Mouse (Mus musculus): ENCODE data around the gene Ghrh.

Gene Ghrh

DNA sequence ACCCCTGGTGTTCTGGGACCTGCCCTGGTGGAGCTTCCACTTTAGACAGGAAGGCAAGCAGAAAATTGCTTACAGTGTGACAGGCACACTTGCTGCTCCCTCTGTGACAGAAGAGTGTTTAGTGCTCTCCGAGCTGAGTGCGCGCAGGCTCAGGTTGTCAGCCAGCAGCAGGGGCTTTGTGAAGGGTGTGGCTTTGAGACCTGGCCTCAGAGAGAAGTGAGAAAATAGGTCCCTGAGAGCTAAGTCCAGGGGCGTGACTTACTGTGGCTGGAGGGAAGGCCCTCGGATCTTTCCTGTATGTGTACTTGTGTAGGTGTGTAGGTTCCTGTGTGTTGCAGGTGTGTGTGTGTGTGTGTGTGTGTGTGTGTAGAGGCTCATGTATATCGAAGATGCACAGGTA is 4.0 kb downstream of the Ghrh start:
- DNase-seq: no peak

DNA sequence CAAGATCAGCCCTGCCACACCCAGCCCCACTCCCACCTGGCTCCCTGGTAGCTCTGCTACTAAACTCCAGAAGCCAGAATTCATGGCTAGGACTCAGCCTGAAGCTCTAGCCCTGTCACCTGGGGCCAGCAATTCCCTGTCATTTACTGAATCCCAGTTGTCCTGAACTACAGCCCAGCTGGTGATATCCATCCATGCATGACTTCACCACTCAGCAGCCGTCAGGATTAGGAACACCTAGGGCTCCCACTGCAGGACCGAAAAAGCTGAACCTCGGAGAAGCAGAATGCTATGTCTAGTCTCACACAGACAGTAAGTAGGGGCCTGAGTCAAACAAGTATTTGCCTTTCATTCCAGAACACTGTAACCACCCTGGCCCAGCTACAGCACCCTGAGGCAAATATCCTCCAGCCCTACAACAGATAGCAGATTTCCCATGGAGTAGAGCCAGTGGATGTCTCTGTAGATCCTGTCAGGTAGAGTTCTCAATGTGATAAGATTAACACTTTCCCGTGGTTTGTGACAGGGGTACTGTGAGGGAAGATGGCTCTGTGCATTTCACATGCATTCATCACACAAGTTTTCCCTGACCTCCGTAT is 4.9 kb downstream of the Ghrh start:
- DNase-seq: no peak

DNA sequence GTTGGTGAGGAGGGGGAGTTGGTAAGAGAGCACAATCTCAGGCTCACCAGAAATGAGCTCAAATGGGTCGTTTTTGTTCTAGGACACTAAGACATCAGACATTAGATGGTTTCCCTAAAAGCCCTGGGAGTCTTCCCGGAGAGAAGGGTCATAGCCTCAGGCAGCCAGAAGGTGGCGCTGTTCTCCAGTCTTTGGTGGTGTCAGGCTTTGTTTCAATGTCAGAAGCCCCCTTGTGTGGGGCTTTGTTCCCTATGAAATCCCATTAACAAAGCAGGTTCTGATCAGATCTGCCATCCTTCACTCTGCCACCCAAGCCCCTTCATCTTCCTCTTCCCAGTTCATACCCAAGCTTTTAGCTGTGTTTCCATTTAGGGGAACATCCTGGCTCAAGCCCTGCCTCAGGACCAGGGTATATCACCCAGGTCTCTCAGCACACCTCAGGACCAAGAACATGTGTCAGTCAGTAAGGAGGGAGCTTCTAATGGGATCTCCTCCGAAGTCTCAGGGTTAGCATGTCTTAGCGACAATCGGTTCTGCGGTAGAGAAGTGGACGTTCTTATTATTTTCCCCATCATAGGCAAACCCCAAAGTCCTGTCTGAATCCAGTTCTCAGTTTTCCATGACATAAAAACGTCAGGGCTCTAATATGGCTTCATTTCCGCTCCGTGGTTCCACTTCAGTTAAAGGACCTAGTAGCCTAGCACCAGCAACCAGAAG is 5.6 kb downstream of the Ghrh start:
- DNase-seq: peak; percentile 74

DNA sequence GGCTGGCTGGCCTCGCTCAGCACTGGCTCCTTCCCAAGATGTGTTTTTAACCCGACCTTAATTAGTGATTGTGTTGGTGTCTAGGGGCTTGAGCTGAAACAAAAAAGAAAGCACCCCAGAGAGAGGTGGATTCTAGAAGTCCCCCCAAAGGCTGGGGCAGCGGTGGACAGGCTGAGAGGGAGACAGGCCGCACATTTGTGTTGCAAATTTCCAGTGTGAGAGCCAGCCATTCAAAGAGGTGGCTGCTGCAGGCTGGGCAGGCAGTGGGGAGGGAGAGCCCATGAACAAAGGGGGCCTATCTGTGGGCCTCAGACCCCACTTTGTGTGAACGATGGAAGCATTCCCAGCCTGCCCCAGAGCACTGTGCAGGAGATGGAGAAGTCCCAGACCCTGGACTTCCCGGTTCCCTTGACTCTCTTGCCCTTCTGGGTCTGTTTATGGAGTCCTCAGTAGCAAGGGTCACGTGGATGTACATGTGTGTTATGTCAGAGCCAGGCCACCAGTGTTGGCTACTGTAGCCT is 7.0 kb downstream of the Ghrh start:
- DNase-seq: peak; percentile 35

DNA sequence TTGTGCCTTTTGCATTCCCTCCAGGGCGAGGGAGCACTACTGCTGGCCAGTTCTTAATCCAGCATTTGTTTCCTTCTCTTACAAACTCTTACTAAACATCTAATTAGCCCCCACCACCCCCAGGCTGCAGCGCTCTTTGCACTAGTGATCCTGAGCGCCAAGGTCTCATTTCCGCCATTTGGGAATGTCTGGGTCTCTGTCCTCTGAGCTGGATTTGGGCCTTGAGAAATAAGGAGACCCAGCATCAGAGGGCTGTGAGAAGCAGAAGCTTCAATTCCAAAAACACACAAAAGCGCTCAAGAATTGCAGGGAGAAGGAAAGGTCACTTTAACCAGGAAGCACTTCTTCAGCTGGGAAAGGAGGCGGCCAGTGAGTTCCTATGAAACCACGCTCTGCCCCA is 7.8 kb downstream of the Ghrh start:
- DNase-seq: no peak

DNA sequence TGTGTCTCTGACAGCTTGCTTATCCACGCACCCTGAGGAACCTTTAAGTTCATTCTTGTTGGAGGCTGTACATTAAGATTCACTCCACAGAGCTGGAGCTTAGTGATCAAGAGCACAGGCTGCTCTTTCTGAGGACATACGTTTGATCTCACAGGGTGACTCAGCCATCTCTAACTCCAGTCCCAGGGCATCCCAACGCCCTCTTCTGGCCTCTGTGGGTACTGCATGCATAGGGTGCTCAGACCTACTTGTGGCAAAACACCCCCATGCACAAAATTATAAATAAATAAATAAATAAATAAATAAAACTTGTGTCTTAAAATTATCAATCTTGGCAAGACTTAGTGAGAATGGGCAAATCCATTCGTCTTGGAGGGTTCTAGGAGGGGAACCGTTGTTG is 8.6 kb downstream of the Ghrh start:
- DNase-seq: peak; percentile 68

DNA sequence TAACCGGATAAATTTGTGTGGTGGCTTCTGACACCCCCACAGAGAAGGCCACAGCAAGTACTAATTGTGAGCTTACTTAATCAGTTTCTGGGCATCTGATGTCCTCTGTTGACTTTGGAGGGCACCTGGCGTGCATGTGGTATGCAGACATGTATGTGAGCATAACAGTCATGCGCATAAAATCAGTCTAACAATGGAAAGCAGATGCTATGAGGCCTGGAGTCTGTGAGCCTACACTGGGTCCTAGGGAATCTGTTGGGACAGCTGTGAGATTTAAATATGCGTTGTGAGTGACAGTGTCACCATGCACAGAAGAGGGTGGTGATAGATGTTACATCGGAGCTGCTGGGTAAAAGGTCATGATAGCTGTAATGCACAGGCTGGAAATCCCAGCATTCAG is 15.2 kb downstream of the Ghrh start:
- no peak for DNase-seq

DNA sequence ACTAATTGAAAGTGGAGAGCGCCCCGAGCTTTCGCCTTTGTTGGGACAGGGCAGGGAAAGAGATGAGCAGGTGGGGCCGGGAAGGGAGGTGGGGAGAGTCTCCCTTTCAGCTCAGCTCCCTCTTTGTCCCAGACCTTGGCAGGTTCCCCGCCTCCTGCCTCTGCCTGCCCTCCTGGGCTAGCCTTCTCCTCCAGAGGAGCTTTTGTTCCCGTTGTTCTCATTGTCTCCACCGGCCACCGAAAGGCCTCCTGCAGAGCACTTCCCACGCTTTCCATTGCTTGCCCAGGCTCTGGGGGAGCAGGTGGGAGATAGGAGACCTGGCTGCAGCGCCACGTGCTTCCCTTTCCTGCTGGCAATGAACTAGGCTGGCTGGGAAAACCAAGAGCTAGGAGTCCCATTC is 18.7 kb downstream of the Ghrh start:
- no peak for DNase-seq

DNA sequence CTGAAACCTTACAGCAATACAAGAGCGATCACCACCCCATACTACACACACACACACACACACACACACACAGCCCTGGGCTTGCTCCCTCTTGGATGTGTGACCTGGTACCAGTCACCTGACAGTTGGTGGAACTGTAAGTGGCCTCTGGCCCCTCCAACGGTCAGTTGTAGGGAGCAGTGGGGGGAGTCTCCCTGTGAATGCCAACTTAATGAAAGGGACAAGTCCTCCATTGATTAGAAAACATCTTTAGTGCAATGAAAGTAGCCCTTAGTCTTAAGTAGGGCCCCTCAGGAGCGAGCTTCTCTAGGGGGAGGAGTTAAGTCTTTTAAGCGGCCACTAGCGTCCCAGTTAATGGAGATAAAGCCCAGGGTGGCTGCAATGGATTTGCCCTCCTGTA is 19.2 kb downstream of the Ghrh start:
- DNase-seq: no peak

DNA sequence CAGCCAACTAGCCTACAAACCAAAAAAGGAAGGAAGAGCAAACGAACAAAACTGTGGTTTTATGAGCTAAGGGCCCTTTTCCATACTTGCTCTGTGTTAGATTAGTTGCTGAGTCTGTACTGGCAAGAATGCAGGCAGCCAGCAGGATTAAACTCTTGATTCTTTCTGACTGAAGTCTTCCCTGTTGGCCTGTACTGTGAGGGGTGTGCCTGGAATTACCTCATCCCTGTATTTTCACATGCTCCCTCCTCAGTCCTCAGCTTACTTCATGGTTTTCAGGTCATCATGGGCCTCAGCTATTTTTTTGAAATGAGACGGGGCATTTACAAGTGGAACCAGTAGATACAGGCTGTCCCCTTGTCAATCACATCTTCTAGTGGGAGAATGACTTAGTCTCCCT is 22.1 kb downstream of the Ghrh start:
- DNase-seq: no peak

DNA sequence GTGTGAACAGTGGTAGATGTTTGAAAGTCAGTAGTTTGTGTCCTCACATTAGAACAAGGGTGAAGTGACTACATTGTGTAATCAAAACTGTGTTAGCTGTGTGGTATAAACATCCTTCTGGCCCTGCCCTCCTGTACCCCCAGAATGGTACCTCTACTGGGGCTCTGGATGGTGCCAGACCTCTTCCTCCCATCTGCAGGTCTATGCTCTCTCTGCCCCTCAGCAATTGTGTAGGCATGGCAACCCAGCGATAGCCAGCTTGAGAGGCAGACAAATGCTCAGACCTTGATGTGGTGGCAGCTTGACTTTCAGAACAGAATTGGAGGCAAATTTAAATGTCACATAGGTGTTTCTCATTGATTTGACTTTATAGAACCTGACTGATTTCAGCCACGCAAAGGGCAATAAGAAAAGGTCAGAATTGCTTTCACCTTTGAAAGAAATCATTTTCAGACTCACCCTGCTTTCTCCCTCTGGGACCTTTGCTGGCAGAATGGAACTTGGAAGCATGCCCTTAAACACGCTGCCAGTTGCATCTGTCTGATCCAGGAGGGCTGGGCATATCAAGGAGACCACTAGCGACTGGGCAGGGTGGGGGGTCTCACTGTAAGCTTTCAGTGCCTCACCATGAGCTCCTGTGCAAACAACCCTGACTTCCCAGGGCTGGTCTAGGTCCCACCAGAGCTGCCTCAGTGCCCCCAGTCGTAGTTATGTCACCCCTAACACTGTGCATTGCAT is 25.1 kb downstream of the Ghrh start:
- DNase-seq: no peak

DNA sequence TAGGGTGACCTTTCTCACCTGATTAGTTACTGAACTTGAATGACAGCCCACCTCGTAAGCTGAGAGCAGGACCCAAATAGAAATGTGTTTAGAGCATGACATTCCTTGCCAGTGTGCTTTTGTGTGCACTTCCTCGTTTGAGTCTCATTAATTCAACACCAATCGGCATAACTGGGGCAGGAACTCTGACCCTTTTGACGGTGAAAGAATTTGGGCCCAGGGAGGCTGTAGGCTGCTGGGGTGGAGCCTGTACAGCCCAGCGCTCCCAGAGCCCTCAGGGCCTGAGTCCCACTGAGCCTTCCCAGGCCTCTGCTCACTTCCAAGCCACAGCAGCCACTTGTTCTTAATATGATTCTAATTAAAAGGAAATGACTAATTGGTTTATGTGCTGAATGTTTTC is 26.4 kb downstream of the Ghrh start:
- DNase-seq: no peak

DNA sequence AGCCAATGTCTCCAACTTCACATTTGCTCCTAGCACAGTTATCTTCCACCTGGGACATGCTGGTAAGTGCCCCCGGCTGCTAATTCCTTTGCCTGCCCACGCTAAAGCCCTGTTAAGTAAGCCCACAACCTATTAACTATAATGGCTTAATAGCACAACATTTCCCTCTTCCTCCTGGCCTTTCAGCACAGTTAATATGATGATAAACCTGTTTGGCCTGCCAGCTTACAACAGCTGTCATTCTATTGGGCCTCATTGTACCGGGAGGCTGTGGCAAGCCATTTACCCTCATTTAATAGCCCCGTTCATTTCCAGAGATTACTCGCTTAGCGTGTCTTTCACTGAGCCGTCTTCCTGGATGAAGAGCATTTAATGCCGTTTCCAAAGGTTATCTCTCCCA is 27.2 kb downstream of the Ghrh start:
- DNase-seq: no peak

DNA sequence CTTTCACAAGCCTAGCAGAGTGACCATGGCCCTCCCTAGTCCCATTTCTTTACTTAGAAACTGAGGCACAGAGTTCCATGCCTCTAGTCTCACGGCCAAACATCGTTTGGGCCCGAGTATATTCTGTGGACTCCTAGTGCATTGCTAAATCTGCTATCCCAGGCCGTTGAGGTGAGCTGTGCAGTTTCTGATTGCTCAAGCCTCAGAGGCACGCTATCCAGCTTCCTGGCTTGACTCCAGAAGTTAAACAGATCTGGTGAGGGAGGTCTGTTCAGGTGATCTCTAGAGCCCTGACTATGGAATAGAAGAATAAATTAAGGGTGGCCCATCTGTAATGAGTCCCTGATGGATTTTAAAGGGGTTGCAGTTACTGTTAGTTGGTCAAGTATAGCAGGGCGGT is 30.1 kb downstream of the Ghrh start:
- no peak for DNase-seq

DNA sequence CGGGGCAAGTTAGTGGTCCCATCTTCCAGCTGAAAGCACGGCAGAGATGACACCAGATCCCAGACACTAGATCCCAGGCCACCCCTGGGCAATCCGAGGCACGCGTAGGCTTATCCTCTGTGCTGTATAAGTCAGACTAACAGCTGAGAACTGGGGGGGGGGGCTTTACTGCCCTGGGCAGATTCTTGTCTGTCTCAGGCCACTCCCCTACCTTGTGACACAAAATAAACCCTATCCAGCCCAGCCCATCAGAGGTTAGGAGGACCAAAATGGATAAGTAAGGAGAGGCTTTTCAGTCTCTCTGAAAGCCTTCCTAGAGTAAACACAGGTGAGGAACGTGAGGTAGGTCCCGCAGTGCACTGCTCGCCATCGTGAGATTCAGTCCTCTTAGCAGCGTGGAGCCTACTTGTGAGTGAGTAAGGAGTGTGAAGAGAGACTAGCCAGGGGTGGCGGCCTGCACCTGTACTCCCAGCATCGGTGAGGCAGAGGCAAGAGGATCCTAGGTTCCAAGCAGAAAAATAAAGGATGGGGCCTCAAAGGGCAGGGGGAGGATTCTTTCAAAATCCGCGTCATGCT is 30.9 kb downstream of the Ghrh start:
- DNase-seq: no peak

DNA sequence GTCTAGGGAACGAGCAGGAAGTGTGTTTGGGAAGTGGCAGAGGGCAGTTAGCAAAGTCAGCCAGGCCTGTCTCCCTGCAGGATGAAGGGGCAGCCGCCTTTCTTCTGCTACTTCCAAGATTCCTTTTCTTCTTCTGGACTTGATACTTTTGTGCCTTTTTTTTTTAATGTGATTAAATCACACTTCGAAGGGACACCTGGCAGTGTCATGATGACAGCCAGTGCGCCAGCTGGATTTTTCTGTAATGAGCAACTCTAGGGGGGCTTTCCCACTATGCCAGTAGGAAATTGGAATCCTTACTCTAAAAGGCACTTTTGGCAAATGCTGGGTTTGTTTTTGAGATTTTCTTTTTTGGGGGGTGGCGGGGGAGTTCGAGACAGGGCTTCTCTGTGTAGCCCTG is 31.8 kb downstream of the Ghrh start:
- no peak for DNase-seq

DNA sequence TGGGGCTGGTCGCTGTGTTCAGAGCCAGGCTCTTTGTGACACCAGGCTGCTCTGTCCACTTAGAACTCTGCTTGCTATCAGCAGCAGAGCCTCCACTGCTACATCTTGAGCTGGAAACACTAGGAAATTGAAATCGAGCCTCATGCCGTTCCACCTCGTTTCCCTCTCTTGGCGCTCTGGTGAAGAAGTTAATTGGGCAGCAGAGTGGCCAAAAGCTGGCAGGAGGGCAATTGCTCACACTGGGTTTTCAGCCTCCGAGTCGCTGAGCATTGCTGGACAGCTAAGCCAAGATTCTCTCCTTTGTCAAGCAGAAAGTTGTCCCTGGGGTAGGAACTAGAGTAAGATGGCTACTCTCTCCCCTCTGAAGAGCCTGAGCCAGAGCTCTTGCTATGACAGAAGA is 33.0 kb downstream of the Ghrh start:
- no peak for DNase-seq

DNA sequence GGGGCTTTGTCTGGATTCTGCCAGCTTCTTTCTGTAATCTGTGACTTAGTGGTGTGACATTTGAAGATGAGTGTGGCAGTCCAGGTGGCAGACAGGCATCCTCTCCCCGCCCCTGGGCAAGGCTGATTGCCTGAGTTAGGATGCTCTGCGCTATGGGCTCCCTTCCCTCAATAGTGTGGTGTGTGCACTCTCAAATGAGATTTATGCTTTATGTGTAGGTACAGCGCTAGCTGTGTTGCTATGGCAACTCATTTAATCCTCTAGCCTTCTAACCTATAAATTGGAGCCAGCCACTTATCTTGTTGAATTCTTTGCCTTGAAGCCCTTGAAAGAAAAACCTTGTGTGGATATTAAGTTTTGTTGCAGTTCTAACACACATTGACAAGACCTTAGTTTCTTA is 33.6 kb downstream of the Ghrh start:
- DNase-seq: no peak

DNA sequence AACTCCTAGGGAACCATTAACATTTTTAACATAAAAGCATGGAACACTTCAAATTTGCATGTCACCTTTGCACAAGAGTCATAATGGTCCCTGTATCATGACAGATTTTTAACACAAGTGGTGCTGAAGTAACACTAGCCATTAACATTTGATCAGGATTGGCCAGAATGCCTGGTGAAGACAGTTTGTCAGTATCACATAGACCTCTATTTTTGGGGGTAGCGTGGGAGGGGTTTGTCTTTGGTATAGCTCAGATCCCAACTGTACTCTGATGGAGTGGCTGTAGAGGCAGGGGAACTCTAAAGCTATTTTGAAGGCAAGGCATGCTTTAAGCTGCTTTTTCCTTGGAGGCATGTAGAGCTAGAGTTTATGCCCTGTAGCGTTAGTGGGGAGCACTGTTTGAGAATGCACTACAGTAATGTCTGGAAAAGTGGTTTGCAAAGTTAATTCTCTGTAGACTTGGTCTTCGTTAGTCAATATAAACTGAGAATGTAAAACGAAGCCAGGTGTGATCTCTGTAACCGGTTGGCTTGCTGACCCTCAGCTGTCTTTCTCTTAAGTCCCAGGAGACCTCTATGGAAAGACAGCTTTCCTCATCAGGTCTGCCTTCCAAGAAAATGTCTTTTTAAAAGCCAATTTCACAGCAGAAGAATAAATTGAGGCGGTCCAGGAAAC is 36.2 kb downstream of the Ghrh start:
- no peak for DNase-seq

DNA sequence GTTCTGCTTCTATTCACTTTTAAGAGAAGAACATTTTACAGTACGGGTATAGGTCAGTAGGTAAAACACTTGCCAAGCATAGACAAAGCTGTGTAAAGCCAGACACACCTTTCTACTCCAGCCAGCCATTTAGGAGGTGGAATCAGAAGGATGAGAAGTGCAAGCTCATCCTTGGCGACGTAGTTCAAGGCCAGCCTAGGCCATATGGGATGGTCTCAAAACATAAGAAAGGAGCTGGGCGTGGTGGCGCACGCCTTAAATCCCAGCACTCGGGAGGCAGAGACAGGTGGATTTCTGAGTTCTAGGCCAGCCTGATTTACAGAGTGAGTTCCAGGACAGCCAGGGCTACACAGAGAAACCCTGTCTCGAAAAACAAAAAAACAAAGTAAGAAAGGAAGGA is 37.7 kb downstream of the Ghrh start:
- DNase-seq: no peak

DNA sequence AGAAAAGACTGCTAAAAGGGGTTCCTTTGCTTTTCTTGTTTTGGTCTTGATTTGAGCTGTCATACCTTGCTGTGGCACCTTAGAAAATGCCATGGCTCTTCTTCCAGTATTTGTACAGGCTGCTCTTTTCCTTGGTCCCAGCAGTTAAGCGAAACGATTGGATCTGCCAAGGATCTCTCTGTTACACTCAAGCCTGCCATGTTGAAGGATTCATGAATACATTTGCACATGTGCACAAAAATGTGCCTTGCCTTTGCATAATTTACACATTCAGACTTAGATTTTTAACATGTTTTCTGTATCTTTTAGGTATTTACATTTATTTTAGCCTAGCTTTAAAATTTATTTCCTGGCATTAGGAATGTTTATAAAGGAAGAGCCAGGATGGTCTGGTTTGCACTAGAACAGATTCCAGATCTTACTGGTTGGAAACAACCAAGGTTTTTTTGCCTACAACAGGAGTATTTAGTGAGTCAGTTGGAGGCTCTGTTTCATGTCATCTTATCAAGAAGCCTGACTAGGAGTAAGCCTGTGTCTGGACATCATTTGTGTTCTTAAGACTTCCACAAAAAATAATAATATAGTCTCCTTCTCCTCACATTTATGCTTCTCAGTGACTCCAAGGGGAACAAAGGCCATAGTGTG is 38.9 kb downstream of the Ghrh start:
- DNase-seq: no peak

DNA sequence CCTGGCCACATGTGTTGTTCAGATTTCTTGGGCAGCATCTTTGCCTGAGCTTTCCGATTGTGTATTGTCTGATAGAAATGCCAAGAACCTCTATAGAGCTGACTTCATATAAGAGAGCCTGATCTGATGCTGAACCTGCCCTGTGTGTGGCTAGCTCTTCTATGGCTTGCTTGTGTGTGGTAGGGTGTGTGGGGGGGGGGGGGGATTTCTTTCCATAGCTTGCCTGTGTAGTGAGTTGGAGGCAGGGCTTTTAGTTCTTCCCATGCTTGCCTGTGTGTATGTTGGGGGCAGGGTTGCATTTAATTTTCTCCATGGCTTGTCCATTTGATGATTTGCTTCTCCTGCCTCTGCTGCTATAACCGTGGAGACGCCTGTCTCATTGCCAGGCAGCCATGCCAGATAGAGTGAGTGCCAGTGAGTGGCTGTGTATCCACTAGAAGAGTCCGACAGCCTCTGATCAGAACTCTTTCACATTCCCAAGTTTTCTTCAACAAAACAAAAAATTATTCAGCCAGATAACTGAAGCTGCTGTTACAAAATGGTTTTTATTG is 39.5 kb downstream of the Ghrh start:
- no peak for DNase-seq

Data from right cerebral cortex, postnatal 14 days (tissue).